Mouse (Mus musculus) stomach, embryonic 14.5 days (tissue): ENCODE results near the gene Gpr182. TPM values are rescaled to one million over a fixed set of nuclear protein-coding genes. Genes with fewer than 3 reads are reported as not detected.
A peak's percentile ranks its signal among the peaks of the same experiment; 100 is the strongest.

Experiments used
- ATAC-seq: fragments of 200-750 bp; cut with Nextera tagmentation; 2 replicates; pipeline ENCODE4 v1.8.0; 2017; ENCODE audit warnings: low read depth, moderate TSS enrichment; ENCODE audit not compliant: insufficient number of reproducible peaks, insufficient read depth, low FRiP score
- H3K27ac ChIP-seq: fragments of 300-500 bp; sonication (generic); 2 replicates; pipeline ENCODE4 v1.5.1; 2014; ENCODE audit warnings: mild to moderate bottlenecking, low read length, moderate library complexity, mixed read lengths
- H3K27me3 ChIP-seq: fragments of 300-500 bp; sonication (generic); 2 replicates; pipeline ENCODE4 v1.6.1; 2014; ENCODE audit warnings: low read length, control low read depth, mixed read lengths; ENCODE audit not compliant: control insufficient read depth, insufficient read depth
- H3K36me3 ChIP-seq: fragments of 300-500 bp; sonication (generic); 2 replicates; pipeline ENCODE4 v1.6.1; 2014; ENCODE audit warnings: mild to moderate bottlenecking, control low read depth, low read length, moderate library complexity, mixed read lengths; ENCODE audit not compliant: control insufficient read depth, insufficient read depth
- H3K4me1 ChIP-seq: fragments of 300-500 bp; sonication (generic); 2 replicates; pipeline ENCODE4 v1.6.1; 2014; ENCODE audit warnings: low read length, control low read depth, mixed read lengths; ENCODE audit not compliant: control insufficient read depth, insufficient read depth
- H3K4me2 ChIP-seq: fragments of 300-500 bp; sonication (generic); replicated peaks from 2 replicates; pipeline ENCODE4 v1.6.1; 2014; ENCODE audit warnings: low read depth, low read length, control low read depth
- H3K4me3 ChIP-seq: fragments of 300-500 bp; sonication (generic); 2 replicates; pipeline ENCODE4 v1.5.1; 2014; ENCODE audit warnings: low read depth, low read length, control low read depth
- H3K9ac ChIP-seq: fragments of 300-500 bp; sonication (generic); replicated peaks from 2 replicates; pipeline ENCODE4 v1.6.1; 2014; ENCODE audit warnings: low read depth, mild to moderate bottlenecking, control low read depth, low read length, moderate library complexity, mixed read lengths
- H3K9me3 ChIP-seq: fragments of 300-500 bp; sonication (generic); 2 replicates; pipeline ENCODE4 v1.6.1; 2016; ENCODE audit warnings: low read depth, low read length, control low read depth; ENCODE audit not compliant: control insufficient read depth
- WGBS: fragments of 180-500 bp; shearing (Covaris S2); extraction: QIAGEN DNeasy Blood & Tissue Kit; methylation state at CpG from one replicate; pipeline ENCODE4 v1.1.7; 2014; 5-methylcytosine and 5-hydroxymethylcytosine counted together
- polyA plus RNA-seq: library from polyadenylated mRNA; unstranded; fragments of >200 nt; fragmentation: Nextera tagmentation; extraction: Ambion mirVana; gene quantifications from 2 replicates; pipeline ENCODE4 v1.2.1, GENCODE M21; 2014

Gpr182 gene
- polyA plus RNA-seq, 1 experiment from 2014 or later: 0.67 TPM

GRCm38 (mm10) chr10:127747254-127747653 is 4.3 kb downstream of the Gpr182 start:
- H3K36me3 ChIP-seq: peaks cover 54% of the 10 kb centered on the region
- ATAC-seq: no peak
- no peak overlapping the region for H3K4me2 ChIP-seq
- no peak overlapping the region for H3K27ac ChIP-seq
- no peak overlapping the region for H3K4me3 ChIP-seq
- no peaks in the 10 kb centered on the region for H3K9me3 ChIP-seq
- no peak overlapping the region for H3K9ac ChIP-seq
- H3K27me3 ChIP-seq: no peaks in the 10 kb centered on the region
- 90% methylated on average over 8 of the region's 8 CpGs for WGBS
- peaks cover 13% of the 10 kb centered on the region; the same call in 1 of the 2 replicates for H3K4me1 ChIP-seq

GRCm38 (mm10) chr10:127745886-127746285 is 5.6 kb downstream of the Gpr182 start:
- no peaks in the 10 kb centered on the region for H3K9me3 ChIP-seq
- WGBS: 63% methylated on average over 5 of the region's 5 CpGs
- peaks cover 64% of the 10 kb centered on the region for H3K36me3 ChIP-seq
- H3K4me1 ChIP-seq: peaks cover 10% of the 10 kb centered on the region; the same call in 1 of the 2 replicates
- no peaks in the 10 kb centered on the region for H3K27me3 ChIP-seq
- H3K9ac ChIP-seq: no peak overlapping the region
- no peak overlapping the region for H3K4me2 ChIP-seq
- no peak overlapping the region for H3K27ac ChIP-seq
- no peak for ATAC-seq
- H3K4me3 ChIP-seq: no peak overlapping the region

DNA sequence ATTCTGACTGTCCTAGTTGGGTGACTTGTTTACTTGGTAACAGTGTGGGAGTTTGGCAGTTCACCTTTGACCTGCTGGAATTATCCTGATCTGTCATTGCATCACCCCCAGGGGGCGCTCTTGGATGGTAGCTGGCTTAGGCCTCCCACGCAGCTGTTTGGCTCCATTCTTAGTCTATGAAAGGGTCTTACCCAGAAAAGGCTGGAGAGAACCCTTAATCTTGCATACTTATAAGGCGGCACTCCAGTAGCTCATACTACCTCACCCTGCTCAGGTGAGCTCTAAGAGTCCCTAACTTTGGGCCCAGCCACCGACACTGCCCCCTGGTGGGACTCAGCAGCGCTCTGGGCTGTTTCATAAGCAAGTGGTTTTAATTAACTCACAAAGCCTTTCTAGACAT is 6.9 kb downstream of the Gpr182 start:
- ATAC-seq: no peak
- 65% methylated on average over 5 of the region's 5 CpGs for WGBS
- H3K36me3 ChIP-seq: peaks cover 64% of the 10 kb centered on the region

GRCm38 (mm10) chr10:127739661-127740161 is 11.8 kb downstream of the Gpr182 start:
- Histone ChIP-seq H3K4me3 (peak overlapping the region; percentile 86), H3K27ac (peak overlapping the region; percentile 66), H3K36me3 (peaks cover 34% of the 10 kb centered on the region), H3K9me3 (no peaks in the 10 kb centered on the region), H3K4me1 (peaks cover 8% of the 10 kb centered on the region; the same call in 1 of the 2 replicates), H3K4me2 (peak overlapping the region; percentile 82), H3K27me3 (no peaks in the 10 kb centered on the region), H3K9ac (peak overlapping the region; percentile 97)
- peak; percentile 15; the same call in 1 of the 2 replicates for ATAC-seq
- WGBS: under 1% methylated on average over 49 of the region's 55 CpGs

More for the DNA sequence above, 6.9 kb downstream of the Gpr182 start:
- Histone ChIP-seq H3K9me3 (no peaks in the 10 kb centered on the region), H3K4me1 (peaks cover 18% of the 10 kb centered on the region), H3K4me2 (no peak overlapping the region), H3K4me3 (no peak overlapping the region), H3K27ac (no peak overlapping the region), H3K27me3 (no peaks in the 10 kb centered on the region), H3K9ac (no peak overlapping the region)

DNA sequence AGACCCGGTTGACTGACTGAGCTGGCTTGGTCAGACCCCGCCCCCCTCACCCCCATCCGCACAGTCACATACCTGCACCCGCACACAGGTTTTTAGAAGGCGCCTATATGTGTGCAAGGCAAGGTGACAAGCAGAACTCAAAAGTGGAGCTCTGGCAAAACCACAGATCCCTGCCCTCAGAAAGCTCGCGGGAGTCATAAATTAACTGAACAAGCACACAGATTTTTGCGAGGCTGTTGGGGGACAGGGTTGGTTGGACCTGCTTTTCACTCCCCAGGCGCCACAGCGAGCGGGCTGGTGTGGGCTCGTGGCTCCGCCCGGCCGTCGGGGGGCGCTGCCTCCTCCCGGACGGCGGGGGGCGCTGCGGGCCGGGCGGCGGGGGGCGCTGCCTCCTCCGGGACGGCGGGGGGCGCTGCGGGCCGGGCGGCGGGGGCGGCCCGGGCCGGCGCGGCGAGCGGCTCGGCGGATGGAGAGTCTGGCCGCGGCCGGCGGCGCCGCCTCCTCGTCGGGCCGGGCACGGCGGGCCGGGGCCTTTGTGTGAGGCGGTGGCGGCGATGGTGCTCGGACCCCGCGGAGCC is 12.4 kb downstream of the Gpr182 start, which contains the start of gene Zbtb39:
Zbtb39 (plus strand) TSS at position 456 of the 578 bp plus-strand sequence.
- Histone ChIP-seq H3K4me2 (peak within 1 kb of the TSS; percentile 82), H3K4me3 (peak within 1 kb of the TSS; percentile 86), H3K27me3 (no peaks in the 10 kb centered on the region), H3K4me1 (peaks cover 8% of the 10 kb centered on the region; the same call in 1 of the 2 replicates), H3K36me3 (peaks cover 29% of the 10 kb centered on the region), H3K9me3 (no peaks in the 10 kb centered on the region), H3K27ac (peak within 1 kb of the TSS; percentile 66), H3K9ac (peak within 1 kb of the TSS; percentile 97)
- peak; percentile 81 for ATAC-seq
- WGBS: 2% methylated on average over 43 of the region's 61 CpGs

DNA sequence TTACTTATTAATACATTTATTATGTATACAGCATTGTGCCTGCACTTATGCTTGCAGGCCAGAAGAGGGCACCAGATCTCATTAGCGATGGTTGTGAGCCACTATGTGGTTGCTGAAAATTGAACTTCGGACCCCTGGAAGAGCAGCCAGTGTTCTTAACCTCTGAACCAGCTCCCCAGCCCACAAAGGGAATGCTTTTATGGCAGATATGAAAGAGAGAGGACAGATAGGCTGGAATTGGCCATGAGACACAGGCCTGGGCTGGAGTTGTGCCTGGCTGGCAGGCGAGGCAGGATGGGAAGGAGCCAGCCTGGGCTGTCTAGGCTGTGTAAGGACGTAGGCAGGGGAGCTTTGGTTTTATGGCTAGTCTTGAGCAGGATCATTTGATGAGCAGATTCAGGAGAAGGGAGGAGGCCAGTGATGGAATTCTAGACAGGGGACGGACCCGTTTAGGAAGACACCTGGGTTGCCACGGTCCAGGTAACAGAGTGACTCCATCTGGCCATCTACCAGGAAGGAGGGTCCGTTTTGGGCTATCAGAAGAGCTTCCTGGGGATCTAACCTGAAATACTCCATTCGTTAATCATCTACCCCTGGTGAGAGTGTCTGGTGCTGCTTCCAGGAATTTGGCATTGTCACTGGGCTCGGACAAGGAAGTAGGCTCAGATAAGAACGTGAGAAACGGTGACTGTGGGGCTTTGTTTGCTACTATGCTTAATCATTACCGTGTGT is 13.2 kb downstream of the Gpr182 start:
- peaks cover 8% of the 10 kb centered on the region; the same call in 1 of the 2 replicates for H3K4me1 ChIP-seq
- H3K9ac ChIP-seq: no peak overlapping the region
- H3K9me3 ChIP-seq: no peaks in the 10 kb centered on the region
- ATAC-seq: 0 out of 2 replicates have a peak, but pooled peaks have one; percentile 11
- peak overlapping the region; percentile 86; the same call in 1 of the 2 replicates for H3K4me3 ChIP-seq
- peaks cover 21% of the 10 kb centered on the region for H3K36me3 ChIP-seq
- peak overlapping the region; percentile 82; the same call in 1 of the 2 replicates for H3K4me2 ChIP-seq
- H3K27ac ChIP-seq: no peak overlapping the region
- 42% methylated on average over 13 of the region's 13 CpGs for WGBS
- H3K27me3 ChIP-seq: no peaks in the 10 kb centered on the region

GRCm38 (mm10) chr10:127737552-127737951 is 14.0 kb downstream of the Gpr182 start:
- Histone ChIP-seq H3K27me3 (no peaks in the 10 kb centered on the region), H3K27ac (no peak overlapping the region), H3K9ac (no peak overlapping the region), H3K4me1 (peaks cover 8% of the 10 kb centered on the region; the same call in 1 of the 2 replicates), H3K4me2 (no peak overlapping the region), H3K4me3 (no peak overlapping the region), H3K36me3 (peaks cover 13% of the 10 kb centered on the region), H3K9me3 (no peaks in the 10 kb centered on the region)
- no peak for ATAC-seq
- WGBS: 22% methylated on average over 2 of the region's 2 CpGs

GRCm38 (mm10) chr10:127736916-127737315 is 14.6 kb downstream of the Gpr182 start:
- no peak overlapping the region for H3K4me3 ChIP-seq
- no peak overlapping the region for H3K9ac ChIP-seq
- no peak overlapping the region for H3K4me2 ChIP-seq
- no peaks in the 10 kb centered on the region for H3K9me3 ChIP-seq
- H3K27me3 ChIP-seq: no peaks in the 10 kb centered on the region
- H3K36me3 ChIP-seq: peaks cover 7% of the 10 kb centered on the region; the same call in 1 of the 2 replicates
- no peak for ATAC-seq
- peaks cover 8% of the 10 kb centered on the region; the same call in 1 of the 2 replicates for H3K4me1 ChIP-seq
- 64% methylated on average over 4 of the region's 4 CpGs for WGBS
- no peak overlapping the region for H3K27ac ChIP-seq
